Mouse (Mus musculus): Measurements from ENCODE around the gene Cyp2t4. TPM values are rescaled to one million over a fixed set of nuclear protein-coding genes. Genes with fewer than 3 reads are reported as not detected.

The Cyp2t4 gene
- total RNA-seq, 1 experiment = 0.58 TPM

DNA sequence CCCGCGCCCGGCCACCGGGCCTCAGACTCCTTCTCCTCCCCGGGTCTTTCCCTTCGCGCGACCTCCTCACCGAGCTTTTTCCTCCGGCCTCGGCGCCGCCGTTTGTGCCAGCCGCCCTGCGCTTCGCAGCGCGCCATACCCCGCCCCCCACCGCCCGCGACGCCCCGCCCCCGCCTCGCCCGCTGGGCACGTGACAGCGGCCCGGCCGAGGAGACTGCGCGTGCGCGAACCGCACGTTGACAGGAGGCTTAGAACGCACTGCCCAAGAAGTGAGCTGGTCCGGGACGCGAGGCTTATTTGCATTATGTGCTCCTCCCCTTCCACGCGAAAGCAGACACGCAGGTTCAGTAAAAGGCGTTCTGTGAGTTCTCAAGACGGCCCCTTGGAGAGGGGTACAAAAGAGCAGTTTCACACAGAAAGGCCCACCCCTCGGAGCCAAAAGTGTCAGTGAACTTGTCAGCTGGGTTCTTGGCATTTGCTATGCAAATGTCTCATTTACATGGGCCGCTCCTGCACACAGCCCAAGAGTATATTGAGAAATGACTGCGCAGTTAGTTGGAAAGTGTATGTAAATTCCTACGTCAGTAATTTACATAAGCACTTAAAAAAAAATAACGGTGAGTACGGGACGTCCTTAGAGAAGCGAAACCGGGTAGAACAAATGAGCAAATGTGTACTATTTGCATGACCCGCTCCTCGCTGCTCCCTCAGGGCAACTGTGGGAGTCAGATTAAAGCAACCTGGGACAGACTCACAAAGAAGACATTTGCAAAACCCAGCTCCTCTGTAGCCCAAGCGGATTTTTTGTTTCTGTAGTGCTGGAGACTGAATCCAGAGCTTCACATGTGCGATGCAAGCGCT, 13.3 kb downstream of the Cyp2t4 start, which contains the start of gene Egln2:
Gene Egln2, minus strand, starts transcription at position 189 of the 861 bp plus-strand sequence.
- peak within 1 kb of the TSS; percentile 72 to 87 for H3K4me3 ChIP-seq (ENCODE audit: insufficient read depth in 1 of 2, low read depth in 1 of 2, low read length in 2 of 2, poor library complexity in 1 of 2, severe bottlenecking in 1 of 2)
- peak; percentile 86 for DNase-seq (ENCODE audit: low read depth, low spot score)
- H3K36me3 ChIP-seq (ENCODE audit: control insufficient read depth, insufficient read depth, low read length, poor library complexity, severe bottlenecking) = peaks cover 5% of the 10 kb centered on the region
- peaks cover 3 to 13% of the 10 kb centered on the region in 2 experiments; a peak in 3 of 4 replicates for H3K4me1 ChIP-seq (ENCODE audit: control insufficient read depth in 2 of 2, insufficient read depth in 2 of 2, low read length in 2 of 2, poor library complexity in 1 of 2)
- H3K9ac ChIP-seq (ENCODE audit: insufficient read depth, low read depth, low read length, poor library complexity, severe bottlenecking) = peak within 1 kb of the TSS; percentile 95
- TF ChIP-seq ZNF384 (IDR thresholded peaks at IDR 0.05; ENCODE audit: low read depth, low read length) (0 out of 2 replicates have a peak, but pooled peaks have one; percentile 50), MAFK (IDR thresholded peaks at IDR 0.05; ENCODE audit: insufficient read depth, low read depth, low read length) (0 out of 2 replicates have a peak, but pooled peaks have one; percentile 33), ZC3H11A (IDR thresholded peaks at IDR 0.05; ENCODE audit: borderline replicate concordance, low read depth, low read length) (no peak), HCFC1 (IDR thresholded peaks at IDR 0.05; ENCODE audit: borderline replicate concordance, insufficient read depth, low read length) (no peak)
- no peaks in the 10 kb centered on the region for H3K9me3 ChIP-seq (ENCODE audit: control insufficient read depth, insufficient read depth, low read depth, low read length)
- H3K27ac ChIP-seq (ENCODE audit: insufficient read depth, low read depth, low read length, poor library complexity, severe bottlenecking) = peak within 1 kb of the TSS; percentile 95
- in situ Hi-C loops (cut with MboI; ENCODE audit: low sequenced_read_pairs in 2 of 2, unreplicated experiment in 2 of 2) = no loop called here

DNA sequence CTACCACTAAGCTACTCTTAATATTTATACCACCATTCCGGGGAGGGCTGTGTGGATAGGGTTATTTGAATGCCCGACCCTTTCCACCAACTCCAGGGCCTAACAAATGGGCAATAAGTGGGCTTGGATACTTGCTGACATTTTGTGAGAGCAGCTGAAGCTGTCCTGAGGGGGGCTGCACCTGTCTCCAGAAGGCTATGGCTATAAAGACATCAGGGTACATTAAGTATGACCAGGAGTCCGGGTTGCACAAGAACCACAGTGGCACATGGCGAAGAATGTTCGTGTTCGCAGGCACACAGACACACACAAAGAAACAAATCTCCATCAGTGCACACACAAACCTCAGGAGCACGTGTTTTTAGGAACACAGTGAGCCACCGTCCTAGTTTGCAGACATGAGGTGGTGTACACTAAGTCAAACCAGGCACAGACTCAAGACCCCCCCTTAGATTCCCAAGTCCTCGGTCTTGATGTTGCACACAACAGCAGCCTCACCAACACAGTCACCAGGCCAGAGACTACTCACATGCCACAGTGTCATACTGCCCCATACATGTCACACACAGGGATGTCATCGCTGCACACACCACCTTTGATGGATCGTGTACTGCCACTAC, 14.1 kb downstream of the Cyp2t4 start:
- peaks cover 3 to 13% of the 10 kb centered on the region in 2 experiments; a peak in 3 of 4 replicates for H3K4me1 ChIP-seq (ENCODE audit: control insufficient read depth in 2 of 2, insufficient read depth in 2 of 2, low read length in 2 of 2, poor library complexity in 1 of 2)
- peak overlapping the region; percentile 72 to 87; a peak in 3 of 4 replicates for H3K4me3 ChIP-seq (ENCODE audit: insufficient read depth in 1 of 2, low read depth in 1 of 2, low read length in 2 of 2, poor library complexity in 1 of 2, severe bottlenecking in 1 of 2)
- H3K9ac ChIP-seq (ENCODE audit: insufficient read depth, low read depth, low read length, poor library complexity, severe bottlenecking) = no peak overlapping the region
- TF ChIP-seq ZC3H11A (IDR thresholded peaks at IDR 0.05; ENCODE audit: borderline replicate concordance, low read depth, low read length) (no peak), ZNF384 (IDR thresholded peaks at IDR 0.05; ENCODE audit: low read depth, low read length) (no peak), HCFC1 (IDR thresholded peaks at IDR 0.05; ENCODE audit: borderline replicate concordance, insufficient read depth, low read length) (no peak), CHD2 (IDR thresholded peaks at IDR 0.05; ENCODE audit: low read depth, low read length) (no peak), MAFK (IDR thresholded peaks at IDR 0.05; ENCODE audit: insufficient read depth, low read depth, low read length) (no peak)
- in situ Hi-C loops (cut with MboI; ENCODE audit: low sequenced_read_pairs in 2 of 2, unreplicated experiment in 2 of 2) = no loop called here
- peak overlapping the region; percentile 7; the same call in 1 of the 2 replicates for H3K27ac ChIP-seq (ENCODE audit: insufficient read depth, low read depth, low read length, poor library complexity, severe bottlenecking)
- H3K9me3 ChIP-seq (ENCODE audit: control insufficient read depth, insufficient read depth, low read depth, low read length) = no peaks in the 10 kb centered on the region
- DNase-seq (ENCODE audit: low read depth, low spot score) = no peak
- peaks cover 7% of the 10 kb centered on the region for H3K36me3 ChIP-seq (ENCODE audit: control insufficient read depth, insufficient read depth, low read length, poor library complexity, severe bottlenecking)

DNA sequence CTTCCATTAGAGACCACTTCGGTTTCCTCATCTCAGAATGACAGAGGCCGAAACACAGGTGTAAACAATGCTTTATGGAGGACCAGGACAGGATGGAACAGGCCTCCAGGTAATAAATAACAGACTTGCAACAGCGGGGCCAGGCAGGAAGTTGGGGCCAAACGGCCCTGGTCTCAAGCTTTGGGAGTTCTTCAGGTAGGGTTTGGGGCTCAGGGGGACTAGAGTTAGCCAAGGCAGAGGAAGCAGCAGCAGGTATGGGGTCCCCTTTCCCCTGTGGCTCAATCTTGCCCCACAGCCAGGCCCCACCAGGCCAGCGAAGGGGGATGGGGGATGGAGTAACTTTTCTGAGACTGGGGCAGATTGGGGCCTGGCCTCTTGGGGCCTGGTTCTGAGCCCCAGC, 14.9 kb downstream of the Cyp2t4 start:
- TF ChIP-seq ZC3H11A (IDR thresholded peaks at IDR 0.05; ENCODE audit: borderline replicate concordance, low read depth, low read length) (no peak), ZNF384 (IDR thresholded peaks at IDR 0.05; ENCODE audit: low read depth, low read length) (no peak), HCFC1 (IDR thresholded peaks at IDR 0.05; ENCODE audit: borderline replicate concordance, insufficient read depth, low read length) (no peak)
- H3K9me3 ChIP-seq (ENCODE audit: control insufficient read depth, insufficient read depth, low read depth, low read length) = no peaks in the 10 kb centered on the region
- no peak overlapping the region for H3K27ac ChIP-seq (ENCODE audit: insufficient read depth, low read depth, low read length, poor library complexity, severe bottlenecking)
- H3K36me3 ChIP-seq (ENCODE audit: control insufficient read depth, insufficient read depth, low read length, poor library complexity, severe bottlenecking) = peaks cover 7% of the 10 kb centered on the region
- DNase-seq (ENCODE audit: low read depth, low spot score) = no peak
- H3K4me3 ChIP-seq (ENCODE audit: insufficient read depth in 1 of 2, low read depth in 1 of 2, low read length in 2 of 2, poor library complexity in 1 of 2, severe bottlenecking in 1 of 2) = no peak overlapping the region
- no peak overlapping the region for H3K9ac ChIP-seq (ENCODE audit: insufficient read depth, low read depth, low read length, poor library complexity, severe bottlenecking)
- in situ Hi-C loops (cut with MboI; ENCODE audit: low sequenced_read_pairs in 2 of 2, unreplicated experiment in 2 of 2) = no loop called here
- H3K4me1 ChIP-seq (ENCODE audit: control insufficient read depth in 2 of 2, insufficient read depth in 2 of 2, low read length in 2 of 2, poor library complexity in 1 of 2) = peaks cover 3 to 16% of the 10 kb centered on the region in 2 experiments; a peak in 3 of 4 replicates

DNA sequence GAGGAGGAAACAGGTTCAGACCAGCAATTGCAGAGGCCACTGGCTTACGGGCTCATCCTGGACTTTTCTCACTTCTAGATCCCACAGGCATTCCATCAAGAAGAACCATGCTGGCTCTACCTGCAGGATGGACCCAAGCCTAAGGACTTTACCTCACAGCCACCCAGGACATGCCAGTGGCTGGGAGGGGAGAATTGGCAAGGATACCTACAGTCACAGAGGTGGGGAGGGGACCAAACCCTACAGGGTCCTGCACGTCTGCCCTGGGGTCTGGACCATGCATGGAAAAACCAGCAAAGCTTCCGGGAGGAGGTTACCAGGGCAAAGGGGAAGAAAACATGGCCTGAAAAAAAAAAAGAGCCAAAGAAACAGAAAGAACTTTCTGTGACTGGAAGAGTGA, 17.5 kb downstream of the Cyp2t4 start:
- H3K27ac ChIP-seq (ENCODE audit: insufficient read depth, low read depth, low read length, poor library complexity, severe bottlenecking) = no peak overlapping the region
- H3K4me1 ChIP-seq (ENCODE audit: control insufficient read depth in 2 of 2, insufficient read depth in 2 of 2, low read length in 2 of 2, poor library complexity in 1 of 2) = peaks cover 4 to 23% of the 10 kb centered on the region in 2 experiments; a peak in 3 of 4 replicates
- peaks cover 9% of the 10 kb centered on the region for H3K36me3 ChIP-seq (ENCODE audit: control insufficient read depth, insufficient read depth, low read length, poor library complexity, severe bottlenecking)
- TF ChIP-seq MAFK (IDR thresholded peaks at IDR 0.05; ENCODE audit: insufficient read depth, low read depth, low read length) (no peak), HCFC1 (IDR thresholded peaks at IDR 0.05; ENCODE audit: borderline replicate concordance, insufficient read depth, low read length) (no peak), CHD2 (IDR thresholded peaks at IDR 0.05; ENCODE audit: low read depth, low read length) (no peak), ZNF384 (IDR thresholded peaks at IDR 0.05; ENCODE audit: low read depth, low read length) (no peak), ZC3H11A (IDR thresholded peaks at IDR 0.05; ENCODE audit: borderline replicate concordance, low read depth, low read length) (no peak)
- in situ Hi-C loops (cut with MboI; ENCODE audit: low sequenced_read_pairs in 2 of 2, unreplicated experiment in 2 of 2) = no loop called here
- no peak overlapping the region for H3K4me3 ChIP-seq (ENCODE audit: insufficient read depth in 1 of 2, low read depth in 1 of 2, low read length in 2 of 2, poor library complexity in 1 of 2, severe bottlenecking in 1 of 2)
- DNase-seq (ENCODE audit: low read depth, low spot score) = no peak
- no peaks in the 10 kb centered on the region for H3K9me3 ChIP-seq (ENCODE audit: control insufficient read depth, insufficient read depth, low read depth, low read length)
- no peak overlapping the region for H3K9ac ChIP-seq (ENCODE audit: insufficient read depth, low read depth, low read length, poor library complexity, severe bottlenecking)
